Mouse (Mus musculus) ES-E14 (cell line): ENCODE measurements at regions not wholly inside any gene's neighbourhood (a gene's known extent, or its start where the extent isn't known, plus 50 kb on each side); places are given as distances from the start of the nearest gene placed in this dataset.

Experiments used
- HCFC1 ChIP-seq: IDR thresholded peaks from 2 replicates; pipeline ENCODE4 v1.6.1; 2012; ENCODE audit warnings: low read length, inconsistent platforms, borderline replicate concordance; ENCODE audit not compliant: insufficient read depth
- ZNF384 ChIP-seq: IDR thresholded peaks from 2 replicates; pipeline ENCODE4 v1.6.1; 2012; ENCODE audit warnings: low read depth, low read length, inconsistent platforms

GRCm38 (mm10) chr3:130944241-130944640 lies 166.0 kb upstream of the Lef1 start:
- TF ChIP-seq HCFC1: no peak
- TF ChIP-seq ZNF384: no peak
